Mouse (Mus musculus) telencephalon, adult 2 months (tissue): ENCODE results near the gene Ensa.
"Not testable (repeated sequence)": the region's sequence is repeated elsewhere in the genome, so short reads cannot be mapped to it uniquely, and the experiment has no call there.

Source experiments
- DNase-seq: peaks from one replicate; pipeline ENCODE4 v3.0.0-alpha.2; 2011; ENCODE audit warnings: low read depth, low spot score

The Ensa gene

DNA sequence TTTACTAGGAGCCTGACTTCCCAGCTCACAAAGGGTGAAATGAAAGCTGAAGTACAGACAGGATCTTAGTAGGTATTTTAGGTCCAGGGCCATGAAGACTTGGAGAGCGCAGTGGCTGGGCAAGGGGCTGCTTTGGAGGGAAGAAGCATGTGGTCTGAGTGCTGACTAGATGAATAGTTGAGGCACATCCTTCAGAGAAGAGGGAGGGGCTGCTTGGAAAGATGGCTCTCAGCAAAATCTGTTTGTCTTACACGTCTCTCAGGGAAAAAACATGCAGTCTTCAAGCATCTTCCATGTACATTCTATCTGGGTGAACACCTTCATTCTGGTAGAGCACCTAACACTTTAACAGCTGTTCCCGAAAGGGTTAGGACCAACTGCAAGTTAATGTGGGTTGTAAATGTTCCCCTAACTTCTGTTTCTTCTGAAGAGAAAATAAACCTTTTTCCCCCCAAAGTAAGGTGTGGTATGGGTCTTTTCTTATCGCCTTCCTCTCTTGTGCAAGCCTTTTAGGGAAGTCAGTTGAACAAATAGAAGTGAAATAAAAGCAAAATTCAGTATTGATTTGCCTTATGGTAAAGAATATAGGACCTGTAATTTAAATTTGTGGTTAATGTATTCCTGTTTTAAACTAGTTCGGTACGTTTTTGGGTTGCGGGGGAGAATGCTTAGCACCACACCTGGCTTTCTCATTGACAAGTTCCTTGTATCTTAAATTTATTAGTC lies 38.1 kb downstream of the Ensa start:
- DNase-seq: no peak

DNA sequence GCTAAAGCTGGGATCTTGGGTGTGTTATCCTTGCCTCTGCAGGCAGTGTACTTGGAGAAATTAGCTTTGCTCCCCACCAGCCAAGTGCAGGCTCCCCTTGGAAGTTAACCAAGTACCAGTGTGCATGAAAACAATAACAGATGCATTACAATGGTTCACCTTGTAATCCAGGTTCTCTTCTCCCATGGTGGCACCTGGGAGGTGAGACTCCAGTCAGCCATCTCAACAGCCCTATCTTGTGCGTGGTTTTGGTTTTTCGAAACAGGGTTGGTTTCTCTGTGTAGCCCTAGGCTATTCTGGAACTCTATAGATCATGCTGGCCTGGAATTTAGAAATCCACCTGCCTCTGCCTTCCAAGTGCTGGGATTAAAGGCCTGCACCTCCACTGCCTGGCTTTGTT lies 38.7 kb downstream of the Ensa start:
- DNase-seq: no peak

DNA sequence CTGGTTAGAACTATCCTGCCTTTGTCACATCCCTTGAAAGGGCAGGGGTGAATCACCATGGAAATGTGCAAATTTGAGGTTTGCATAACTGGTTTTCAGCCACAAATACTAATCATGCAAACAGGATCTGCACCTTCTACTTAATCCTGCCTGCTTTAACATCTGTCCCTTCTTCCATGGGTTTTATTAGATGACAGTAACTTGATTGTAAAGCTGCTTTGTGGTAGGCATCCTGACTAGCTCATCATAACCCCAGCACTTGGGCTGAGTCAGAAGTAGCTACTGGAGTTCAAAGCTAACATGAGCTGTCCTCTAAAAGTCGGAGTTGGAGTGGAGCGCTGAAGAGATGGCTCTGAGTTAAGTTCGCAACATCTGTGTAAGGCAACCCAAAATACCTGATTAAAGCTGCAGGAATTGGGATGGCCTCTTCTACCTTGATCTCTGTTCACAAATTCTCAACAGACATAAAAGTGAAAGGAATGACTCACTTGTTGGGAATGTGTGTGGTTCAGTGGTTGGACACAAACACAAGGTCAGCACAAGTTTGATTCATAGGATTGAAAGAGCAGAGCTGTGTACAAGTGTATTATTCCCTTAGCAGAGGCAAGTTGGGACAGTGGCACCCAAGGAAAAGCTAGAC lies 39.3 kb downstream of the Ensa start:
- no peak for DNase-seq

GRCm38 (mm10) chr3:95664940-95665352 lies 40.2 kb downstream of the Ensa start:
- DNase-seq: no peak

- DNase-seq: no peak
Observed at GRCm38 (mm10) chr3:95666124-95666844, 41.5 kb downstream of the Ensa start.

DNA sequence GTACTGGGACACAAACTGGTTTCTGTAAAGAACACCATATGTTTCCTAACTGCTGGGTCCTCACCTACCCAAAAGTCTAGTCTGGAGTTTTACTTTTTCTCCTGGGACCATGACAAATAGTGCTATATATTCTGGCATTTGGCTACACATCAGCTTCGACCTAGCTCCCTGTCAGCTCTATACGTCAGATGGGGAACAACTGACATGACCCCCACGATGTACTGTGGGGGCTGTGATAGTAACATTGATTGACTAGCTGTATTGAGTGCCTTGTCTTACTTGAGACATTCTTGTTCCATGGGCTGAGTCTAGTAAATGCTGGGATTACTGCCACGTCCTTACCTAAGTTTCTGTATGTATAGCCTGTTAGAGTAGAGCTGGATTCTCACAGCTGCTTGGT lies 42.7 kb downstream of the Ensa start:
- DNase-seq: no peak

DNA sequence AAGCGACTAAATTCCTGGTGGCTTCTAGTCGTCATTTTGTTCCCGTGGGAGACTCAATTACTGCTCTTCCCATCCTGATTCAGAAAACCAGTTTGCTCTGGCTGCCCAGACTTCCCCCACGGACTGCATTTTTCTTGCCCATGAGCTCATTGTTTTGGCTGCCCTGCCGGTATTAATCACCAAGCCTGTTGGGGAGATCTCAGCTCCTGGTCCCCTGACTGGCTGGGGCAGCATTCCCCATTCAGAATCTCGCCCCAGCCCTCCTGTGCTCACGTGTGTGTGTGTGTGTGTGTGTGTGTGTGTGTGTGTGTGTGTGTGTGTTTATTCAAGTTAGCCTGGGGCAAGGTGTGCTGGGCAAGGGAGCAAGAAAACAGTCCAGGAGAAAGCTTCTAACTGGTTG lies 43.2 kb downstream of the Ensa start:
- no peak for DNase-seq

- DNase-seq: no peak
Observed at GRCm38 (mm10) chr3:95668589-95669308, 44.0 kb downstream of the Ensa start.

- DNase-seq: no peak
Observed at GRCm38 (mm10) chr3:95669309-95669665, 44.5 kb downstream of the Ensa start.

GRCm38 (mm10) chr3:95670419-95670818 lies 45.6 kb downstream of the Ensa start:
- not testable (repeated sequence) for DNase-seq

- DNase-seq: no peak
Observed at GRCm38 (mm10) chr3:95671201-95671600, 46.4 kb downstream of the Ensa start.

DNA sequence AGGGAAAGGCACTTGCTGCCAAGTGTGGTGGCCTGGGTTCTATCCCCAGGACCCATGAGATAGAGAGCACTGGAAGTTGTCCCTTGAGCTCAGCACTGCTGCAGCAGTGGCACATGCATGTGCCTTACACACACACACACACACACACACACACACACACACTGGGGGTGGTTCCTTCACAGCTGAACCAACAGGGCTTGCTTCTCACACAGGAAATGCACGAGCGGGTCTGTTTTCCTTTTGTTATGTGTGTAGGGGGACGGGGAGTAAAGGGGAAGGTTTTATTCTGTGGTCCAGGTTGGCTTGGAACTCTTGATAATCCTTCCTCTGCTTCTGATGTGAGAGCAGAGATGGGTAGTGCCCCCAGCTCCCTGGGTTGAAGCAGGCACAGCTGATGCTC lies 47.7 kb downstream of the Ensa start:
- DNase-seq: no peak

DNA sequence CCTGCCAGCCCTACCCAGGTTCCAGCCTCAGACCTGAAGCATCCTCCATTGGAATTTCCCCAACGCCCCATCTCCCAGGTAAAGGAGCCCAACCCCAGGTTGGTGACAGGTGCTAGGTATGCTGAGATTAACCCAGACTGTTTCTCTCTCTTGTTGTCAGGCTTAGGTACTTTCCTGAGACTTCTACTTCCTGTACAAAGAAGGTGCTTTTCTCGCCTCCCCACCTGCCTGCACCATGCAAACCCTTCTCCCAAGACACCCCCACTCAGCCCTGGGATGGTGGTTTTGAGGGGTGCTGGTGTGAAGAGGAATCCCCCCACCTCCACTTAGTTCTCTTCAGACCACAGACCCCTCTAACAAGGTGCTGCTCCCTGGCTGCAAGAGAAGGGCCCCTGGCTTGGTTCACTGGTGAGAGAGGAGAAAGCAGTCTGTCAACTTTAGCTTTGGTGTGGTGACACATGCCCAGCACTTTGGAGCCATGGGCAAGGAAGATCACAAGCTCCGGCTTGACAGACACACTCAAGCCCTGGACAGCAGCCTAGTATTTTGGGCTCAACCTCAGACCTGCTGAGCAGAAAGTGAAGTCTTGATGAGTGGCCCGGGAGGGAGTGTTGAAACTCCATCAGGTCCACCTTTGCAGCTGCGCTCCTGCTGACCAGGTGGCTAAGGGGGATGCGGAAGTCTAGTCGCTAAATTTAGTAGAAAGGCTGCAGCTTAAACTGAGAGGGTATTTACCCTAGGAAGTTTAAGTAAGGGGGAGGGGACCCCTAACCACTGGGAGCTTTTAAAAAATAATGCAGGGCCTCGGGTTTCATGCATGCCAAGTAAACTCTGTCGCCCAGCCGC lies 48.3 kb downstream of the Ensa start:
- DNase-seq: no peak

DNA sequence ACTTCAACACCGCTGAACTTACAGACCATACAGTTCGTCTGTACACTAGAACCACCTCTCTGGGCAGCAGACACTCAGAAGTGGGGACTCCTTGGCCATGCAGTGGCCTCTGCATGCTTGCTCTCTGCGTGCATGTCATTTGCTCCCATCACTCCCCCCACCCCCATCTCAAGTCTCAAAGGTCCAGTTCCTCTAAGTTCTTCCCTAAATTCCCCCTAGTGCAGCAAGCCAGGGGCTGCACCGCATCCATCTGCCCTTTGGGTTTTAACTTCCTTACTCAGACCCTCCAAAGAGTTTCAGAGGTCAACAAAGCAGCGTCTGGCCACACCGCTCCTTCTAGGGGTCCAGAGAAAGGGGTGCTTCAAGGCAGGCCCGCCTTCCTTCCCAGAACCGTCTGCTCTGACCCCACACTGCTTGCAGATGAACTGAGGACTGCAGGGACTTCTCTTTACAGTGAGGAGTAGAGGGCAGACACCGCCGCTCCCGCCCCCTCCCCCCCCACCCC lies 49.0 kb downstream of the Ensa start:
- DNase-seq: no peak

DNA sequence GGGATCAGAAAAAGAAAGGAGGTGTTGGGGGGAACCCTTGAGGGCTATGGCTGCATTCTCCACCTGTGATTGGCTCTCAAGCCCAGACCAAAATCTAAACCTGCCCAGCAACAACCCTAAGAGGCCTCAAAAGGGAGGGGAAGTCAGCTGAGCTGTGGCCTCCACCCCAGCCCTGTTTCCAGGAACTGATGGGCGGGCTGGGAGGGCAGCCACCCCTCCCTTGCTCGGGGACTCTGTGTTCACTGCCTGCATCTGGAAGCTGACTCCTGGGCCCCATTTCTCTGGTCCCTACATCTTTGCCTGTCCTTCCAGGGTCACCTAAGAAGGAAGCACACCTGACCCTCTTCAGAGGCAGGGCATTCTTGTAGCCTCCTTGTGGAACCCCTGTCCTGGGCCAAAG lies 49.4 kb downstream of the Ensa start:
- DNase-seq: no peak

DNA sequence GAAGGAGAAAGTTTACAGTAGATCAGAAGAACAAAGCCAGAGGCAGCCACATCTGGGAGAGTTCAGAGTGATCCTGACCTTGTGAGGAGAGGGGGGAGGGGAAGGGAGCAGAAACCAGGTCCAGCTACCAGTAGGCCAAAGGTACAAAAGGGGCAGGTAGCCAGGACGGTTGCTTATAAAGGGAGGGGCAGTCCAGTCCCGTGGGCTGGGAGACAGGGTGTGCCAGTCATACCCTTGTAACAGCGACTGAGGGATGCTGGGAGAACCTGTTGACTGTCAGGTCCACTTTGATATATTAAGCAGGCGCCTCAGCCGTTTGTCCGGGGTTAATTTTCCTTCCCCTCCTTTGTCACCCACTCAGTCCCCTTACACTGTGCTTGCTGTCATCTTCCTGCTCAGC lies 50.0 kb downstream of the Ensa start:
- DNase-seq: no peak

GRCm38 (mm10) chr3:95675301-95676092 lies 50.7 kb downstream of the Ensa start:
- DNase-seq: no peak

GRCm38 (mm10) chr3:95676745-95677419 lies 52.1 kb downstream of the Ensa start:
- DNase-seq: no peak

DNA sequence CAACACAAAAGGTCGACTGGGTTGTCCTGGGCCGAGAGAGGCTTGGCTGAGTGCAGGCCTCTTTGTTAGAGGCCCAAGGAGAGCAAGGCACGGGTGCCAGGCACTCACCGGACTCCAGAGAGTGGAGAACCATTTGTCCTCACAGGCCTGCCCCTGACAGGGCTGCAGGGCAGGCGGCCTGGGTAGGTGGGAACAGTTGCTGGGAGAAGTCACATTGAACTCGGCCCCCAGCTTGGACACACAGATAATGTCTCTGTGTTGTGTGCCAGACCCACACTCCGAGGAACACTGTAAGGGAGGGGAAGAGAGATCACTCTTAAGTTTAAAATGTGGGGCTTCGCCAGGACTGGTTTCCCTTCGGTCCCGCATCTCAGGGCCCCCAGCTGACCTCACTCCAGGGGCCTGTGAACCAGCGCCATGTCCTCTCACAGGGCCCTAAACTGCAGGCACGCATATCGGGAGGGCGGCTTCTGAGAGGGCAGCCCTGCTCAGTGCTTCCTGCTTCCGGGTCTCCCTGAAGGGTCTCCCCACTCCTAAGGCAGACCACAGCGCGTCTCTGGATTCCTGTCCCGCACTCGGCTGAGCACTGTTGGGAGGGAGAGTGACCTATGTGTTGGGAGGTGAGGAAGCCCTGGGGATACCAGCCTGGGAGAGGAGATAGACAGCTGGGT lies 52.8 kb downstream of the Ensa start:
- no peak for DNase-seq
